Mouse (Mus musculus) central nervous system, embryonic 18 days (tissue): ENCODE data around the gene Mapk12. TPM values are rescaled to one million over a fixed set of nuclear protein-coding genes. Genes with fewer than 3 reads are reported as not detected.

Experiments
- polyA plus RNA-seq: library from polyadenylated mRNA; depleted of rRNA; stranded (reverse); fragments of >200 nt; gene quantifications from 2 replicates; pipeline ENCODE4 v1.2.3, GENCODE M21; 2012; rRNA removed

Gene Mapk12
- polyA plus RNA-seq = 9.2 and 9.8 TPM in 2 replicates

GRCm38 (mm10) chr15:89140659-89141252 is at the start of gene Mapk12:
Mapk12 (minus strand) TSS chr15:89140703.

GRCm38 (mm10) chr15:89180571-89181229 is 40.2 kb upstream of the Mapk12 start, which contains the start of gene Plxnb2:
Plxnb2 (minus strand) TSS chr15:89180788.

GRCm38 (mm10) chr15:89149271-89150040 is 9.0 kb upstream of the Mapk12 start, which contains the start of gene Mapk11:
Mapk11 (minus strand) TSS chr15:89149628.

GRCm38 (mm10) chr15:89128382-89129350 is 11.8 kb downstream of the Mapk12 start, which contains the start of gene Hdac10:
Hdac10 (minus strand) TSS chr15:89128700.

GRCm38 (mm10) chr15:89122649-89123366 is 17.7 kb downstream of the Mapk12 start, which contains the start of gene Tubgcp6:
Tubgcp6 (minus strand) TSS chr15:89123112.

GRCm38 (mm10) chr15:89088607-89089247 is 51.8 kb downstream of the Mapk12 start, which contains the start of gene Selenoo:
Selenoo (plus strand) TSS chr15:89089084.

Other genes starting within 250 kb of the Mapk12 start
- 0.54 and 0.68 TPM in 2 replicates for gene Ttll8, start 186.3 kb downstream of the Mapk12 start, polyA plus RNA-seq
- gene Mlc1, start 161.7 kb downstream of the Mapk12 start, polyA plus RNA-seq = 37.5 and 41.8 TPM in 2 replicates
- 0.03 TPM in 1 of 2 replicates, not detected in the other for gene Mov10l1, start 157.8 kb downstream of the Mapk12 start, polyA plus RNA-seq
- 25.8 and 31.2 TPM in 2 replicates for gene Panx2, start 81.0 kb downstream of the Mapk12 start, polyA plus RNA-seq
- 31.3 and 32.3 TPM in 2 replicates for gene Trabd, start 65.6 kb downstream of the Mapk12 start, polyA plus RNA-seq
- 36.9 and 39.2 TPM in 2 replicates for gene Selenoo, start 51.6 kb downstream of the Mapk12 start, polyA plus RNA-seq
- gene Tubgcp6, start 17.6 kb downstream of the Mapk12 start, polyA plus RNA-seq = 33.3 and 39.6 TPM in 2 replicates
- 59.9 and 61.6 TPM in 2 replicates for gene Hdac10, start 12.0 kb downstream of the Mapk12 start, polyA plus RNA-seq
- 58.0 and 67.9 TPM in 2 replicates for gene Mapk11, start 8.9 kb upstream of the Mapk12 start, polyA plus RNA-seq
- 134 and 141 TPM in 2 replicates for gene Plxnb2, start 40.1 kb upstream of the Mapk12 start, polyA plus RNA-seq
- gene Dennd6b, start 55.8 kb upstream of the Mapk12 start, polyA plus RNA-seq = 162 TPM in 2 replicates
- gene Ppp6r2, start 70.8 kb upstream of the Mapk12 start, polyA plus RNA-seq = 132 and 135 TPM in 2 replicates
- gene Sbf1, start 174.6 kb upstream of the Mapk12 start, polyA plus RNA-seq = 149 and 165 TPM in 2 replicates
- gene Adm2, start 182.0 kb upstream of the Mapk12 start, polyA plus RNA-seq = 0.07 TPM in 1 of 2 replicates, not detected in the other
- not detected in 2 replicates for gene Miox, start 193.7 kb upstream of the Mapk12 start, polyA plus RNA-seq
- gene Lmf2, start 215.0 kb upstream of the Mapk12 start, polyA plus RNA-seq = 15.9 and 17.0 TPM in 2 replicates
- gene Ncaph2, start 215.0 kb upstream of the Mapk12 start, polyA plus RNA-seq = 104 and 105 TPM in 2 replicates
- 34.5 and 37.7 TPM in 2 replicates for gene Sco2, start 233.1 kb upstream of the Mapk12 start, polyA plus RNA-seq
- gene Tymp, start 236.3 kb upstream of the Mapk12 start, polyA plus RNA-seq = 3.2 and 3.9 TPM in 2 replicates
- 2.2 and 4.6 TPM in 2 replicates for gene Odf3b, start 238.6 kb upstream of the Mapk12 start, polyA plus RNA-seq
- gene Klhdc7b, start 244.2 kb upstream of the Mapk12 start, polyA plus RNA-seq = 0.03 and 0.04 TPM in 2 replicates